Mouse (Mus musculus) erythroblast, embryonic 14.5 days (primary cell): Measurements from ENCODE around the gene Arl1.

ENCODE experiments used
- GATA1 ChIP-seq: IDR thresholded peaks from 2 replicates; pipeline ENCODE4 v1.6.1; 2012; ENCODE audit warnings: low read length, inconsistent platforms, mixed read lengths
- TAL1 ChIP-seq: IDR thresholded peaks from 3 replicates; pipeline ENCODE4 v1.6.1; 2012; ENCODE audit warnings: low read length, inconsistent platforms, mixed read lengths

DNA sequence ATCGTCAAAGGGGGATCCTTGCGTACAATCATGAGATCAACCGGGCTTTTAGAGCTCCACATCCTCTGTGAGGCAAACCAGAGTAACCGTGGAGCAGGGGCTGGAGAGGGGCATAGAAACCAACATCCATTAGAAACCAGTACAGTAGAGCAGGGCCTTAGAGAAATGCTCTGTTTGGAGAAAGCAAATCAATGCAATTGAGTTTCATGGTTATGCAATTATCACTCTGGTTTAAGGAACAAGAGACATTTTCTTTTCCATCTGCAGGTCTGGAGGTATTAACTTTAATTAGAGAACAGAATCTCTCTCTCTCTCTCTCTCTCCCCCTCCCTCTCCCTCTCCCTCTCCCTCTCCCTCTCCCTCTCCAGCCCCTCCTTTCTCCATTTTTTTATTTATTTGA lies 15.9 kb upstream of the Arl1 start:
- TF ChIP-seq GATA1 (no peak), TAL1 (no peak)
